Mouse (Mus musculus) C2C12 (cell line): ENCODE results near the gene Dnaja1. TPM values are rescaled to one million over a fixed set of nuclear protein-coding genes. Genes with fewer than 3 reads are reported as not detected.

Experiments
- H3K27me3 ChIP-seq: one replicate; pipeline ENCODE4 v1.6.1; 2011; ENCODE audit not compliant: control insufficient read depth, insufficient read depth, insufficient read length
- H3K36me3 ChIP-seq: one replicate; pipeline ENCODE4 v1.6.1; 2011; ENCODE audit not compliant: control insufficient read depth, insufficient read depth
- H3K4me3 ChIP-seq: one replicate; pipeline ENCODE4 v1.5.1; 2011; ENCODE audit warnings: mild to moderate bottlenecking, control low read depth; ENCODE audit not compliant: poor library complexity, insufficient read depth, severe bottlenecking
- H3K79me2 ChIP-seq: one replicate; pipeline ENCODE4 v1.6.1; 2011; ENCODE audit not compliant: control insufficient read depth, insufficient read depth
- H3K79me3 ChIP-seq: one replicate; pipeline ENCODE4 v1.6.1; 2011; ENCODE audit warnings: low read depth, control low read depth
- H3ac ChIP-seq: one replicate; pipeline ENCODE3; 2011; ENCODE audit warnings: low read depth; ENCODE audit not compliant: control insufficient read depth, insufficient read length
- CEBPB ChIP-seq: IDR thresholded peaks from one replicate; pipeline ENCODE4 v1.6.1; 2011; ENCODE audit warnings: low read depth, mild to moderate bottlenecking, control low read depth, moderate library complexity
- CTCF ChIP-seq: IDR thresholded peaks from one replicate; pipeline ENCODE4 v1.5.1; 2011; ENCODE audit not compliant: control insufficient read depth, insufficient read depth, insufficient read length
- FOSL1 ChIP-seq: IDR thresholded peaks from one replicate; pipeline ENCODE4 v1.8.0; 2011; ENCODE audit warnings: mild to moderate bottlenecking, low read length; ENCODE audit not compliant: poor library complexity, insufficient read depth, severe bottlenecking
- MAX ChIP-seq: IDR thresholded peaks from one replicate; pipeline ENCODE4 v1.6.1; 2011; ENCODE audit warnings: mild to moderate bottlenecking, control low read depth
- MYOD1 ChIP-seq: IDR thresholded peaks from one replicate; pipeline ENCODE4 v1.6.1; 2011; ENCODE audit warnings: low read depth; ENCODE audit not compliant: control insufficient read depth, insufficient read length
- MYOG ChIP-seq: IDR thresholded peaks from one replicate; pipeline ENCODE4 v1.6.1; 2011; ENCODE audit not compliant: control insufficient read depth, insufficient read length; ENCODE audit errors: extremely low read depth
- USF1 ChIP-seq: IDR thresholded peaks from one replicate; pipeline ENCODE4 v1.6.1; 2011; ENCODE audit warnings: low read depth, mild to moderate bottlenecking, control low read depth, moderate library complexity
- polyA plus RNA-seq: library from polyadenylated mRNA; unstranded; fragments of >200 nt; fragmentation: generic; extraction: Trizol; gene quantifications from one replicate; pipeline ENCODE4 v1.2.1, GENCODE M21; 2012; ENCODE audit warnings: missing spikeins

The Dnaja1 gene
- polyA plus RNA-seq, 1 experiment = 106 TPM

GRCm38 (mm10) chr4:40757780-40758420, 36.0 kb downstream of the Dnaja1 start, which contains the start of gene Smu1:
TSS of gene Smu1 (minus strand) at chr4:40757923.
- Histone ChIP-seq H3K79me2 (peaks cover 26% of the 10 kb centered on the region), H3K36me3 (peaks cover 30% of the 10 kb centered on the region), H3K4me3 (peak within 1 kb of the TSS; percentile 96), H3ac (peak within 1 kb of the TSS; percentile 77), H3K79me3 (peaks cover 22% of the 10 kb centered on the region), H3K27me3 (peaks cover 10% of the 10 kb centered on the region)
- TF ChIP-seq MYOG (no peak), MAX (peak; percentile 77)

DNA sequence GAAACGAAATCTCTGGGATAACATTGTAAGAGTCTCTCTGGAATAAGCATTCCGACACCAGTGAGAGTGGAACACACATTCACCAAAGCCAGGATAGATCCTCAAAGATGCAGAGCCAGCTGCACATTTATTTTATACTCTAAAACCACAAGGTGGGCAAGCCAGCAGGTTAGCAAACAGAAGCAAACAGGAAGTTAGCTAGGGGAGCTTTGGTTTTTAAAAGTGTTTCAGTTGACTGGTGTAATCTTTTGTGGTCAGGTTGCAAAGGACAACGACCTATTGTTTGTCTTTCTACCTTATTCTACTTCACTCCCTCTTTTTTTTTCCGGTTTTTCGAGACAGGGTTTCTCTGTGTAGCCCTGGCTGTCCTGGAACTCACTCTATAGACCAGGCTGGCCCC, 37.9 kb downstream of the Dnaja1 start:
- H3K79me3 ChIP-seq = peaks cover 22% of the 10 kb centered on the region
- peaks cover 18% of the 10 kb centered on the region for H3K27me3 ChIP-seq
- TF ChIP-seq USF1 = no peak
- no peak for TF ChIP-seq MAX
- no peak for TF ChIP-seq MYOG
- TF ChIP-seq FOSL1 = no peak
- TF ChIP-seq CTCF = no peak
- no peak for TF ChIP-seq CEBPB
- no peak for TF ChIP-seq MYOD1
- no peak overlapping the region for H3K4me3 ChIP-seq
- H3ac ChIP-seq = no peak overlapping the region
- peaks cover 26% of the 10 kb centered on the region for H3K79me2 ChIP-seq
- H3K36me3 ChIP-seq = peaks cover 11% of the 10 kb centered on the region

DNA sequence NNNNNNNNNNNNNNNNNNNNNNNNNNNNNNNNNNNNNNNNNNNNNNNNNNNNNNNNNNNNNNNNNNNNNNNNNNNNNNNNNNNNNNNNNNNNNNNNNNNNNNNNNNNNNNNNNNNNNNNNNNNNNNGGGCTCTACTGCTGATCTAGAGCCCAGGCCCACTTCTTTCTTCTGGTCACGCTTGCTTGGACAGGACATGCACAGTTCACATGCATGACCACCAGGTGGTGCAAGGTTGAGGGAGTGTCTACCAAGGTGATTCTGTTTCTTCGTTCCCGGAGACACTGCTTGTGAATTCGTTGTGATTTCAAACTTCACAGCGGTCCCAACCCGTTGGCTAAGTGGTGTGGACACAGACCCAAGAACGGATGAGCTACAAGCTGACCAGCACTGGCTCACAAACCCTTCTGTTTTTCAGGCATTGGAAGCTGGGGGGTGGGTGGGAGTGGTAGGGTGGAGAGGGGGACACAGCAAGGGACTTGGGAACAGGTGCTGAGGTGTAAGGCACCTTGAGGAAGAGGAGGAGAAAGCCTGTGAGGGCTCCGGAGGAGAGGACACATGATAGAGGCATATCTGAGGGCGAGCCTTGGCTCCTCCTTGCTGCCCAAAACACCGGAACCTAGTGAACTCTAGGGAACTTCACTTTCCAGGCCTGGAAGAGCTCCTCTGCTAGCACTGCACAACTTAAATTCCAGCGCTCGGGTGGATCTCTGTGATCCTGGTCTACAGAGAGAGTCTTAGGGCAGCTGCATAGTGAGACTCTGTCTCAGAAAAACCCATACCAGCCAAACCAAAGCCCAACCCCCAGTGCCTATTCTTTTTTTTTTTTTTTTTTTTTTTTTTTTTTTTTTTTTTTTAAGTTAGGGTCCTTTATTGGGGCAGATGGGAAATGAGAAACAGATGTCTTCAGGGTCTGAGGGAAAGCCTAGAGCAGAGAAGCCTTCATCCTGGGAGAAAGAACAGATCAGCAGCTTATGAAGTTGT, 52.6 kb downstream of the Dnaja1 start:
- Histone ChIP-seq H3K79me2 (no peaks in the 10 kb centered on the region), H3K79me3 (no peaks in the 10 kb centered on the region), H3ac (no peak overlapping the region), H3K36me3 (no peaks in the 10 kb centered on the region), H3K27me3 (no peaks in the 10 kb centered on the region), H3K4me3 (no peak overlapping the region)
- TF ChIP-seq CTCF (peak; percentile 83), CEBPB (no peak), MAX (peak; percentile 21)

DNA sequence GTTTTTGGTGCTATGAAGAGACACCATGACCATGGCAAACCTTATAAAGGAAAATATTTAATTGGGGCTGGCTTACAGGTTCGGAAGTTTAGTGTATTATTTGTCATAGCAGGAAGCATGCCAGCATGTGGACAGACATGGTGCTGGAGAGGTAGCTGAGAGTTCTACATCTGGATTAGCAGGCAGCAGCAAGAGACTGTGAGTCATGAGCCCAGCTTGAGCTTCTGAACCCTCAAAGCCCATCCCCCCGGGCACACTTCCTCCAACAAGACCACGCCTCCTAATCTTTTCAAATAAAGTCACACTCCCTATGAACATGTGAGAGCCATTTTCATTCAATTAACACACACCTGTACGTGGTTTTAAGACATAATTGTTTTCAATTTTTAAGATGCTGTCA, 54.5 kb downstream of the Dnaja1 start:
- Histone ChIP-seq H3K4me3 (no peak overlapping the region), H3K36me3 (no peaks in the 10 kb centered on the region), H3ac (no peak overlapping the region), H3K27me3 (no peaks in the 10 kb centered on the region), H3K79me3 (no peaks in the 10 kb centered on the region), H3K79me2 (no peaks in the 10 kb centered on the region)
- TF ChIP-seq CEBPB = no peak

DNA sequence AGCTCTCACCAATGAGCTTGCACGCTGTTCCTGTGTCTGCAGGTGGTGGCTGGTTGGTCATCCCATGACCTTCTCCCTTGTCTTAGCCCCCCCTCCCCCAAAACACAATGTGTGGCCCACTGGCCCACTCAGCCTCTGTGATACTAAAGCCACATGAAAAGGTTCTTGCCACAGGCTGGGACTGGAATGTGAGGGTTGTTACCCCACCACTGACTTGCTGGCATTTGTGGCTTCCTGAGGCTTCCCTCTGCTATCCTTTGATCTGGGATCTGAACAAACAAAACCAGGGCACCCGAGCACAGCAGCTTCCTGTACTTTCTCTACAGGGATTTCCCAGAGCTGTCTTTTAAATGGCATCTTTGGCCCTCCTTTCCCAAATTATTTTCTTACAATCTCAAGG, 55.2 kb downstream of the Dnaja1 start:
- TF ChIP-seq CTCF (no peak), CEBPB (peak; percentile 65), MYOD1 (peak; percentile 38)
- H3K79me2 ChIP-seq = no peaks in the 10 kb centered on the region
- no peak overlapping the region for H3K4me3 ChIP-seq
- no peak overlapping the region for H3ac ChIP-seq
- no peaks in the 10 kb centered on the region for H3K36me3 ChIP-seq
- H3K27me3 ChIP-seq = no peaks in the 10 kb centered on the region
- no peaks in the 10 kb centered on the region for H3K79me3 ChIP-seq

- no peaks in the 10 kb centered on the region for H3K27me3 ChIP-seq
- no peaks in the 10 kb centered on the region for H3K79me2 ChIP-seq
- no peak overlapping the region for H3ac ChIP-seq
- no peaks in the 10 kb centered on the region for H3K36me3 ChIP-seq
- TF ChIP-seq USF1 = no peak
- no peak for TF ChIP-seq CTCF
- no peak for TF ChIP-seq MAX
- TF ChIP-seq FOSL1 = no peak
- no peak for TF ChIP-seq MYOG
- no peak for TF ChIP-seq CEBPB
- no peak for TF ChIP-seq MYOD1
- no peaks in the 10 kb centered on the region for H3K79me3 ChIP-seq
- H3K4me3 ChIP-seq = no peak overlapping the region
Observed at GRCm38 (mm10) chr4:40778656-40779055, 56.7 kb downstream of the Dnaja1 start.
